Mouse (Mus musculus): ENCODE measurements around the gene Csnk1g2. TPM values are rescaled to one million over a fixed set of nuclear protein-coding genes. Genes with fewer than 3 reads are reported as not detected.

Gene Csnk1g2
- total RNA-seq (2021) = 100 to 1,000 TPM; 208 to 256 TPM

- intact Hi-C loops (cut with DNase I) = loop anchor here (2.0 kb wide), 3 partner anchors 34 to 54 kb away; partner anchors contain the start of genes Btbd2 and Klf16
- DNase-seq (ENCODE audit: low spot score in 2 of 2) = no peak
Observed at GRCm38 (mm10) chr10:80622661-80623456, at the start of gene Csnk1g2. TSS of gene Csnk1g2 (plus strand) at chr10:80622838.

- DNase-seq (ENCODE audit: low spot score in 2 of 2) = peak; percentile 63 to 67
- intact Hi-C loops (cut with DNase I) = no loop called here
Observed at GRCm38 (mm10) chr10:80573944-80574343, 48.7 kb upstream of the Csnk1g2 start.

GRCm38 (mm10) chr10:80574896-80575295 lies 47.7 kb upstream of the Csnk1g2 start:
- no peak for DNase-seq (ENCODE audit: low spot score in 2 of 2)
- intact Hi-C loops (cut with DNase I) = no loop called here

GRCm38 (mm10) chr10:80575925-80576324 lies 46.7 kb upstream of the Csnk1g2 start:
- intact Hi-C loops (cut with DNase I) = loop anchor here (2.0 kb wide), 1 partner anchor 47 kb away; the partner anchor contains the start of gene Csnk1g2
- no peak for DNase-seq (ENCODE audit: low spot score in 2 of 2)

GRCm38 (mm10) chr10:80576351-80577194 lies 46.1 kb upstream of the Csnk1g2 start:
- DNase-seq (ENCODE audit: low spot score in 2 of 2) = peak in 1 of 2 experiments; percentile 67
- intact Hi-C loops (cut with DNase I) = loop anchor here (1.0 to 2.0 kb wide), 3 partner anchors 10 to 46 kb away; partner anchors contain the start of gene Csnk1g2

GRCm38 (mm10) chr10:80577195-80578130 lies 45.2 kb upstream of the Csnk1g2 start, which contains the start of gene Klf16:
TSS of gene Klf16 (minus strand) at chr10:80577321.
- intact Hi-C loops (cut with DNase I) = loop anchor here (1.0 to 2.0 kb wide), 3 partner anchors 11 to 45 kb away; partner anchors contain the start of gene Csnk1g2
- DNase-seq (ENCODE audit: low spot score in 2 of 2) = peak; percentile 96

- DNase-seq (ENCODE audit: low spot score in 2 of 2) = peak; percentile 60 to 67
- intact Hi-C loops (cut with DNase I) = no loop called here
Observed at GRCm38 (mm10) chr10:80578131-80578750, 44.4 kb upstream of the Csnk1g2 start.

GRCm38 (mm10) chr10:80578911-80579310 lies 43.7 kb upstream of the Csnk1g2 start:
- intact Hi-C loops (cut with DNase I) = no loop called here
- peak in 1 of 2 experiments; percentile 34 for DNase-seq (ENCODE audit: low spot score in 2 of 2)

GRCm38 (mm10) chr10:80583047-80583446 lies 39.6 kb upstream of the Csnk1g2 start:
- intact Hi-C loops (cut with DNase I) = no loop called here
- no peak for DNase-seq (ENCODE audit: low spot score in 2 of 2)

- no peak for DNase-seq (ENCODE audit: low spot score in 2 of 2)
- intact Hi-C loops (cut with DNase I) = no loop called here
Observed at GRCm38 (mm10) chr10:80584045-80584488, 38.6 kb upstream of the Csnk1g2 start.

- intact Hi-C loops (cut with DNase I) = no loop called here
- DNase-seq (ENCODE audit: low spot score in 2 of 2) = no peak
Observed at GRCm38 (mm10) chr10:80584642-80585552, 37.7 kb upstream of the Csnk1g2 start.

GRCm38 (mm10) chr10:80585581-80585980 lies 37.1 kb upstream of the Csnk1g2 start:
- intact Hi-C loops (cut with DNase I) = no loop called here
- no peak for DNase-seq (ENCODE audit: low spot score in 2 of 2)

GRCm38 (mm10) chr10:80586407-80587304 lies 36.0 kb upstream of the Csnk1g2 start:
- intact Hi-C loops (cut with DNase I) = no loop called here
- DNase-seq (ENCODE audit: low spot score in 2 of 2) = no peak

GRCm38 (mm10) chr10:80587305-80587657 lies 35.4 kb upstream of the Csnk1g2 start:
- intact Hi-C loops (cut with DNase I) = no loop called here
- no peak for DNase-seq (ENCODE audit: low spot score in 2 of 2)

GRCm38 (mm10) chr10:80589127-80589878 lies 33.3 kb upstream of the Csnk1g2 start:
- no peak for DNase-seq (ENCODE audit: low spot score in 2 of 2)
- intact Hi-C loops (cut with DNase I) = loop anchor here (1.0 kb wide), 1 partner anchor 12 kb away; the partner anchor contains the start of gene Klf16
